In genomic region chr3:60631183-60631582, GRCm38 (mm10) we compare ENCODE assay signal across 31 mouse cellular contexts.
DNase-seq lines count a peak whose midpoint lies in the region; ATAC-seq lines count a peak whose summit lies in the region.
"Had no signal": no experiment of that assay in that cellular context is flagged by ENCODE, and none has a peak within 500 bp of the region (broad histone marks: within the 10 kb centered on the region; RNA-seq: fewer than 3 reads in every experiment).

No protein-coding gene starts in this region.

- no peaks in the 10 kb centered on the region for H3K9me3 ChIP-seq in liver, embryonic 11.5 days (ENCODE audit: control insufficient read depth, low read length)
- H3K9me3 ChIP-seq in liver, embryonic 12.5 days (replicated peaks) = no peaks in the 10 kb centered on the region
- H3K9me3 ChIP-seq: forebrain, embryonic 13.5 days; heart, embryonic 12.5 days; hindbrain, embryonic 15.5 days; kidney, embryonic 15.5 days; liver, embryonic 15.5 days; lung, embryonic 15.5 days; neural tube, embryonic 12.5 days had no signal

- H3K36me3 ChIP-seq in liver, embryonic 11.5 days (ENCODE audit: control insufficient read depth, insufficient read depth, low read length) = peaks cover 4% of the 10 kb centered on the region; the same call in 1 of the 2 replicates
- peaks cover 33% of the 10 kb centered on the region for H3K36me3 ChIP-seq in liver, embryonic 12.5 days

- no peak for DNase-seq in frontal cortex, postnatal 14 days (ENCODE audit: low spot score in 2 of 2)
- no peak for DNase-seq in liver, embryonic 11.5 days (ENCODE audit: low spot score)
- peak; percentile 45 for DNase-seq in MN1 (ENCODE audit: low spot score)
- DNase-seq in left cerebral cortex, postnatal 14 days (ENCODE audit: low spot score in 2 of 2) = no peak
- no peak for DNase-seq in gastrocnemius, adult 18-20 months (ENCODE audit: low spot score)
- DNase-seq: adrenal gland, adult 2 months; adrenal gland, postnatal 36 days; cerebellum, adult 18-20 months; cerebellum, postnatal 14 days; gastrocnemius, adult 2 months; gastrocnemius, postnatal 36 days; heart, adult 18-20 months; heart, postnatal 10 days; kidney, adult 18-20 months; kidney, postnatal 36 days; left cerebral cortex, postnatal 4 days; right cerebral cortex, adult 18-20 months; spleen, adult 18-20 months; thymus, postnatal 25 days had no signal

- WGBS in liver, embryonic 11.5 days = 89% methylated on average over 2 of the region's 2 CpGs
- WGBS in liver, embryonic 12.5 days (ENCODE audit: insufficient replicate concordance) = 86% methylated on average over 2 of the region's 2 CpGs

- ATAC-seq in frontal cortex, adult (ENCODE audit: low TSS enrichment) = 0 out of 2 replicates have a peak, but pooled peaks have one; percentile 27
- peak; percentile 43; the same call in 1 of the 2 replicates for ATAC-seq in liver, embryonic 11.5 days (replicated peaks; ENCODE audit: low FRiP score)
- ATAC-seq in liver, embryonic 12.5 days = no peak
- ATAC-seq in activated CD4-positive, CD25-positive, alpha-beta regulatory T cell, adult 4 months = no peak
- ATAC-seq: forebrain, embryonic 13.5 days had no signal

- H3K4me2 ChIP-seq in liver, embryonic 11.5 days = no peak overlapping the region
- H3K4me2 ChIP-seq in liver, embryonic 12.5 days = no peak overlapping the region
- H3K4me2 ChIP-seq: forebrain, embryonic 13.5 days; heart, embryonic 12.5 days; hindbrain, embryonic 15.5 days; kidney, embryonic 15.5 days; liver, embryonic 15.5 days; lung, embryonic 15.5 days; midbrain, embryonic 11.5 days; neural tube, embryonic 12.5 days had no signal

- no peaks in the 10 kb centered on the region for H3K27me3 ChIP-seq in liver, embryonic 11.5 days (replicated peaks; ENCODE audit: control insufficient read depth, insufficient read depth, low read length)
- no peaks in the 10 kb centered on the region for H3K27me3 ChIP-seq in liver, embryonic 12.5 days (replicated peaks)
- H3K27me3 ChIP-seq: forebrain, embryonic 13.5 days; heart, embryonic 12.5 days; hindbrain, embryonic 15.5 days; kidney, embryonic 15.5 days; liver, embryonic 15.5 days; lung, embryonic 15.5 days; neural tube, embryonic 12.5 days had no signal

- no peak overlapping the region for H3K4me3 ChIP-seq in liver, embryonic 11.5 days (ENCODE audit: low read depth, low read length)
- no peak overlapping the region for H3K4me3 ChIP-seq in liver, embryonic 12.5 days
- H3K4me3 ChIP-seq: forebrain, embryonic 13.5 days; gastrocnemius, adult 2 months; heart, embryonic 12.5 days; hindbrain, embryonic 15.5 days; kidney, embryonic 15.5 days; liver, embryonic 15.5 days; lung, embryonic 15.5 days; myocyte; neural tube, embryonic 12.5 days had no signal

- H3K4me1 ChIP-seq in liver, embryonic 11.5 days (replicated peaks; ENCODE audit: control insufficient read depth, insufficient read depth, low read length) = no peaks in the 10 kb centered on the region
- no peaks in the 10 kb centered on the region for H3K4me1 ChIP-seq in liver, embryonic 12.5 days
- H3K4me1 ChIP-seq: forebrain, embryonic 13.5 days; heart, embryonic 12.5 days; hindbrain, embryonic 15.5 days; kidney, embryonic 15.5 days; liver, embryonic 15.5 days; lung, embryonic 15.5 days; neural tube, embryonic 12.5 days had no signal

- H3K9ac ChIP-seq in liver, embryonic 11.5 days (ENCODE audit: low read depth, low read length) = no peak overlapping the region
- H3K9ac ChIP-seq in liver, embryonic 12.5 days = no peak overlapping the region
- H3K9ac ChIP-seq: forebrain, embryonic 13.5 days; heart, embryonic 12.5 days; hindbrain, embryonic 15.5 days; kidney, embryonic 15.5 days; liver, embryonic 15.5 days; lung, embryonic 15.5 days; neural tube, embryonic 12.5 days had no signal

- intact Hi-C loops in left cerebral cortex, postnatal 14 days (cut with DNase I) = no loop called here

- no peak overlapping the region for H3K27ac ChIP-seq in liver, embryonic 11.5 days (ENCODE audit: low read depth, low read length)
- H3K27ac ChIP-seq in liver, embryonic 12.5 days = no peak overlapping the region
- H3K27ac ChIP-seq: forebrain, embryonic 13.5 days; gastrocnemius, adult 2 months; hindbrain, embryonic 15.5 days; kidney, embryonic 15.5 days; liver, embryonic 15.5 days; lung, embryonic 15.5 days; neural tube, embryonic 12.5 days had no signal

Comparison
In these comparisons a context has a peak if more than half of its experiments do, and no peak if none do; other contexts are left out.
1. ATAC-seq: peak in frontal cortex, adult (single experiment) and liver, embryonic 11.5 days (single experiment); none in liver, embryonic 12.5 days (single experiment) and activated CD4-positive, CD25-positive, alpha-beta regulatory T cell, adult 4 months (single experiment).